Mouse (Mus musculus) forebrain, postnatal 0 days (tissue): ENCODE measurements around the gene Cntn5. TPM values are rescaled to one million over a fixed set of nuclear protein-coding genes. Genes with fewer than 3 reads are reported as not detected.

Source experiments
- ATAC-seq: fragments of 200-750 bp; cut with Nextera tagmentation; 2 replicates; pipeline ENCODE4 v1.8.0; 2017; ENCODE audit warnings: mild to moderate bottlenecking, moderate library complexity
- DNase-seq: peaks from one replicate; pipeline ENCODE4 v3.0.0-alpha.2; 2015
- H3K27ac ChIP-seq: fragments of 300-500 bp; sonication (generic); 2 replicates; pipeline ENCODE4 v1.5.1; 2014; ENCODE audit warnings: low read depth, mild to moderate bottlenecking, antibody characterized with exemption, low read length, moderate library complexity, mixed read lengths
- H3K27me3 ChIP-seq: fragments of 300-500 bp; sonication (generic); 2 replicates; pipeline ENCODE4 v1.6.1; 2014; ENCODE audit warnings: mild to moderate bottlenecking, low read length, mixed read lengths; ENCODE audit not compliant: insufficient read depth
- H3K36me3 ChIP-seq: fragments of 300-500 bp; sonication (generic); 2 replicates; pipeline ENCODE4 v1.6.1; 2014; ENCODE audit warnings: mild to moderate bottlenecking, moderate library complexity; ENCODE audit not compliant: insufficient read depth
- H3K4me1 ChIP-seq: fragments of 300-500 bp; sonication (generic); 2 replicates; pipeline ENCODE4 v1.6.1; 2014; ENCODE audit warnings: antibody characterized with exemption; ENCODE audit not compliant: insufficient read depth
- H3K4me2 ChIP-seq: fragments of 300-500 bp; sonication (generic); 2 replicates; pipeline ENCODE4 v1.6.1; 2014; ENCODE audit warnings: low read depth, mild to moderate bottlenecking, moderate library complexity
- H3K4me3 ChIP-seq: fragments of 300-500 bp; sonication (generic); 2 replicates; pipeline ENCODE4 v1.5.1; 2014; ENCODE audit warnings: low read depth, low read length, mixed read lengths
- H3K9ac ChIP-seq: fragments of 300-500 bp; sonication (generic); 2 replicates; pipeline ENCODE4 v1.6.1; 2014; ENCODE audit warnings: mild to moderate bottlenecking
- H3K9me3 ChIP-seq: fragments of 300-500 bp; sonication (generic); 2 replicates; pipeline ENCODE4 v1.6.1; 2016; ENCODE audit warnings: low read length
- CTCF ChIP-seq: sonication (generic); IDR thresholded peaks from 2 replicates; pipeline ENCODE4 v1.5.1; 2016; ENCODE audit warnings: antibody characterized with exemption, control low read depth, low read depth
- WGBS: fragments of 180-500 bp; shearing (Covaris S2); extraction: QIAGEN DNeasy Blood & Tissue Kit; methylation state at CpG from one replicate; pipeline ENCODE4 v1.1.7; 2014; 5-methylcytosine and 5-hydroxymethylcytosine counted together
- polyA plus RNA-seq: library from polyadenylated mRNA; unstranded; fragments of >200 nt; fragmentation: Nextera tagmentation; extraction: Ambion mirVana; gene quantifications from 2 replicates; pipeline ENCODE4 v1.2.1, GENCODE M21; 2015
- total RNA-seq: library from RNA; depleted of rRNA; stranded (reverse); fragments of >200 nt; gene quantifications from 2 replicates; pipeline ENCODE4 v1.2.3, GENCODE M21; 2014

Gene Cntn5
- total and polyA plus RNA-seq, 2 experiments from 2014 or later: 15.5 to 25.9 TPM

DNA sequence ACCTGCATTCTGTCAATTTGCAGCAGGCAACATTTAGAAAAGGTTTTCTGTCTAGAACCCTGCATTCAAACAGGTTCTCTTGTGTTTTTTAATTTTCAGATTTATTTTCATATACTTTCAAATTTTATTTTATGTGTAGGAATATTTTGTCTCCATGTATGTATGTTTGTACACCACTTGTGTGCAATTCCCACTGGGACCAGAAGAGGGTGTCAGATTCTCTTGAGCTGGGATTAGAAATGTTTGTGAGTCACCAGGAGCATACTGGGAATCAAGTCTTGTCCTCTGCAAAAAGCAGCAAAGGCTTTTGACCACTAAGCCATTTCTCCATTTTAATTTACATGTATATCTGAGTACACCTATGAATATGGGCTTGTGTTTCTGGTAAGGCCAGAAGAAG is 521.4 kb downstream of the Cntn5 start:
- Histone ChIP-seq H3K27ac (no peak overlapping the region), H3K4me1 (no peaks in the 10 kb centered on the region), H3K36me3 (no peaks in the 10 kb centered on the region), H3K9ac (no peak overlapping the region), H3K4me2 (no peak overlapping the region), H3K4me3 (no peak overlapping the region), H3K9me3 (no peaks in the 10 kb centered on the region), H3K27me3 (no peaks in the 10 kb centered on the region)
- TF ChIP-seq CTCF: no peak
- DNase-seq: no peak
- no peak for ATAC-seq

- 90% methylated on average over 4 of the region's 4 CpGs for WGBS
- no peak for ATAC-seq
- Histone ChIP-seq H3K27me3 (no peaks in the 10 kb centered on the region), H3K4me1 (no peaks in the 10 kb centered on the region), H3K4me3 (no peak overlapping the region), H3K36me3 (no peaks in the 10 kb centered on the region), H3K9me3 (no peaks in the 10 kb centered on the region), H3K27ac (no peak overlapping the region), H3K4me2 (no peak overlapping the region), H3K9ac (no peak overlapping the region)
- no peak for DNase-seq
- TF ChIP-seq CTCF: no peak
These were observed 522.9 kb downstream of the Cntn5 start for GRCm38 (mm10) chr9:10381701-10382100.

DNA sequence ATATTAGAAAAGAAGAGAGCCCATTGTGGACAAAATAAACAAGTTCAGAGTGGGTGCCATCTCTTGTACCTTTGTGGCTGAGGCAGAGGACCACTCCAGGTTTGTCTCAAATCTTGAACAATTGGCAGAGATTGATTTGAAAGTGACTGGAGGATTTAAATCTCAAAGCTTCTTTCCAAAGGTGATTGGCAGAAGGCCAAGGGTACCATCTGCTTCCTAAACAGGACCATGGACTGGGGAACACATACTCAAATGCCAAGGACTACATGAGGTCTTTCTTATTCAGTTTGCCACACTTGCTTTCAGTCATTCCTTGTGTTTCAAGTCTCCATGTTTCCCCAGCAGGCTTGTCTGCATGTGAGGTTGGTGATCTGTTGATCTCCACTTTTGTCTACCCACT is 528.3 kb downstream of the Cntn5 start:
- Histone ChIP-seq H3K4me1 (no peaks in the 10 kb centered on the region), H3K9me3 (no peaks in the 10 kb centered on the region), H3K4me2 (no peak overlapping the region), H3K27ac (no peak overlapping the region), H3K4me3 (no peak overlapping the region), H3K36me3 (no peaks in the 10 kb centered on the region), H3K27me3 (no peaks in the 10 kb centered on the region), H3K9ac (no peak overlapping the region)
- no peak for ATAC-seq
- DNase-seq: no peak
- no peak for TF ChIP-seq CTCF

DNA sequence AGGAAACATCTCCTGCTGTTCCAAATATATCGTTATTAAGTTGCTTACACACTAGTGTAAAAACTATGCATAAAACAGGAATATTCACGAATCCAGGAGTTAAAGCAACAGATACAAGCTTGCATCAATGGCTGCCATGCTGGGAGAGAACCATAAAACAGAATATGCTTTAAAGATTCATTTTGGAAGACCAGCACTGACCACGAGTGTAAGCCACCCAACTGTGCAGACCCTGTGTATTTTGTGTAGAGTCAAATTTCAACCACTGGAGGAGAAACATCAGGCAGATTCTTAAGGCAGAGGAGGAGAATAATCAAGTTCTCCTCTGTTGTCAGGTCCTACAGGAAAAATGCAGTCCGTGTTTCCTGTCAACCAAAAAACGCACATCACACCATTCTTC is 535.6 kb downstream of the Cntn5 start:
- DNase-seq: no peak
- Histone ChIP-seq H3K4me1 (no peaks in the 10 kb centered on the region), H3K27me3 (no peaks in the 10 kb centered on the region), H3K9me3 (no peaks in the 10 kb centered on the region), H3K36me3 (no peaks in the 10 kb centered on the region), H3K4me2 (no peak overlapping the region), H3K27ac (no peak overlapping the region), H3K4me3 (no peak overlapping the region), H3K9ac (no peak overlapping the region)
- WGBS: 70% methylated on average over 5 of the region's 5 CpGs
- no peak for TF ChIP-seq CTCF
- ATAC-seq: no peak

- Histone ChIP-seq H3K27ac (no peak overlapping the region), H3K9ac (no peak overlapping the region), H3K27me3 (no peaks in the 10 kb centered on the region), H3K4me3 (no peak overlapping the region), H3K4me1 (no peaks in the 10 kb centered on the region), H3K4me2 (no peak overlapping the region), H3K36me3 (no peaks in the 10 kb centered on the region), H3K9me3 (no peaks in the 10 kb centered on the region)
- 19% methylated on average over 1 of the region's 1 CpGs for WGBS
- no peak for TF ChIP-seq CTCF
- DNase-seq (no peak), ATAC-seq (no peak)
These were observed 536.2 kb downstream of the Cntn5 start for GRCm38 (mm10) chr9:10368410-10368809.

DNA sequence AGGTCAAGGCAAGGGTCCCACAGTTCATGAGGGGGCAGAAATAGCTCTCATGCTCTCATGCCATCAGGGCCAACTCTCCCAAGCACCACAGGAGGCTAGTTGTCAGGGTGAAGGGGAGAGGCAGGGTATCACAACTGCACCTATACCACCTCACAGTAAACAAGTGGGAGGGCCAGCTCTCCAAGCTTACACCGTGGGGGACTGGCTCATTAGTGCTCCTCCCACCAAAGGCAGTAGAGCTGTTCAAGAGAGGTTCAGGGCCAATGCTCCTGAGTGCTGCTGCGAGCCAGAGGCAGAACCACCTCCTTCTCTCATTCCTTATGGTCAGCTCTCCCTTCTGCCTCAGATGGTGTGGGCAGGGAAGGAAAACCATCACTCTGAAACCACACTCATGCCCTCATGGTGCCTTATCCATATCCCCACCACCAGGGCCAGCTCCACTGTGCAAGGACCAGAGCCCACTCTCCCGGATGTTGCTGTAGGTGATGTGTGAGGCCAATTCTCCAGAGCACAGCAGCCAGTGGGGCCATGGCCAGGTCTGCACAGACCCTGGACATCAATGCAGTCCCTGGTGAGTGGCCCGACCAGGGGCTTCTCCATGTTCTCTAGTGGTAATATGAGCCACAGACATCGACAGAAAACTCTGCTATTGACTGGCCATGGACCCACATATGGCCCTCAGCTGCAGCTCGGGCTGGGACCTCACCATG is 538.2 kb downstream of the Cntn5 start:
- H3K4me2 ChIP-seq: no peak overlapping the region
- H3K27ac ChIP-seq: no peak overlapping the region
- DNase-seq (no peak), ATAC-seq (no peak)
- no peaks in the 10 kb centered on the region for H3K36me3 ChIP-seq
- no peaks in the 10 kb centered on the region for H3K4me1 ChIP-seq
- WGBS: 80% methylated on average over 6 of the region's 6 CpGs
- no peaks in the 10 kb centered on the region for H3K9me3 ChIP-seq
- no peak for TF ChIP-seq CTCF
- H3K27me3 ChIP-seq: no peaks in the 10 kb centered on the region
- H3K9ac ChIP-seq: no peak overlapping the region
- H3K4me3 ChIP-seq: no peak overlapping the region

- DNase-seq: peak; percentile 11
- no peak overlapping the region for H3K9ac ChIP-seq
- ATAC-seq: no peak
- no peak overlapping the region for H3K27ac ChIP-seq
- no peaks in the 10 kb centered on the region for H3K4me1 ChIP-seq
- H3K27me3 ChIP-seq: no peaks in the 10 kb centered on the region
- H3K4me3 ChIP-seq: no peak overlapping the region
- H3K4me2 ChIP-seq: no peak overlapping the region
- no peaks in the 10 kb centered on the region for H3K9me3 ChIP-seq
- no peaks in the 10 kb centered on the region for H3K36me3 ChIP-seq
- TF ChIP-seq CTCF: no peak
- 71% methylated on average over 4 of the region's 4 CpGs for WGBS
These were observed 553.5 kb downstream of the Cntn5 start for GRCm38 (mm10) chr9:10350909-10351655.
